13 mouse cellular contexts compared by ENCODE assay signal in the genomic region with DNA sequence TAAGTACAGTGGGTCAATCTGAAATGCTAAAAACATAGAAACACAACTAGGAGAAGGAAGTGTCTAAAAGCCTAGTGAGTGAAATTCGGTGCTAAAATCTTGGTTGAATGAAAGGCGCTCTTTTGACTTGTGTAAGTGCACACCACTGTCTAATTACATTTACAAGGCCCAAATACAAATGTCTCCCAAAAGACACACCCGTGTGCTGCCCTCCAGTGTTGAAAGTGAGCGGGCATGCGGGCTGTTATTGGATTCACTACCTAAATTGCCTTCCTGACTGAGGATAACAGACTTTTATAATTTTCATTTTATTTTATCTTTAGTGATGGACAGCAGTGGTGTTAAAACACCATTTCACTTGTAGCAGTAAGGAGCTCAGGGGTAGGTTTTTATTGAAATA.
A peak's percentile ranks its signal among the peaks of the same experiment; 100 is the strongest.
DNase-seq lines count a peak whose midpoint lies in the region; ATAC-seq and TF ChIP-seq lines count a peak whose summit lies in the region.
"Had no signal": no experiment of that assay in that cellular context is flagged by ENCODE, and none has a peak within 500 bp of the region (broad histone marks: within the 10 kb centered on the region; RNA-seq: fewer than 3 reads in every experiment).

No protein-coding gene starts in this region.

- H3K27me3 ChIP-seq in midbrain, postnatal 0 days (ENCODE audit: insufficient read depth, low read length): no peaks in the 10 kb centered on the region
- H3K27me3 ChIP-seq in midbrain, embryonic 10.5 days (ENCODE audit: low read depth, poor library complexity, severe bottlenecking): no peaks in the 10 kb centered on the region
- H3K27me3 ChIP-seq in liver, postnatal 0 days (ENCODE audit: insufficient read depth, low read length): no peaks in the 10 kb centered on the region
- H3K27me3 ChIP-seq: neural tube, embryonic 13.5 days had no signal

- H3K36me3 ChIP-seq in midbrain, postnatal 0 days (ENCODE audit: insufficient read depth, low read length): no peaks in the 10 kb centered on the region
- no peaks in the 10 kb centered on the region for H3K36me3 ChIP-seq in midbrain, embryonic 10.5 days
- H3K36me3 ChIP-seq in liver, postnatal 0 days (replicated peaks; ENCODE audit: insufficient read depth, low read length): no peaks in the 10 kb centered on the region
- H3K36me3 ChIP-seq: neural tube, embryonic 13.5 days had no signal

- H3K4me2 ChIP-seq in midbrain, postnatal 0 days (ENCODE audit: low read depth, low read length, poor library complexity, severe bottlenecking): no peak overlapping the region
- no peak overlapping the region for H3K4me2 ChIP-seq in liver, postnatal 0 days (ENCODE audit: low read depth, low read length)

- ATAC-seq in midbrain, postnatal 0 days (ENCODE audit: low FRiP score): no peak
- ATAC-seq in liver, postnatal 0 days: no peak

- no peaks in the 10 kb centered on the region for H3K4me1 ChIP-seq in midbrain, postnatal 0 days (ENCODE audit: insufficient read depth, low read length)
- peaks cover 30% of the 10 kb centered on the region for H3K4me1 ChIP-seq in midbrain, embryonic 10.5 days
- H3K4me1 ChIP-seq in liver, postnatal 0 days (ENCODE audit: insufficient read depth): no peaks in the 10 kb centered on the region

- no peak overlapping the region for H3K4me3 ChIP-seq in gastrocnemius, adult 2 months
- no peak overlapping the region for H3K4me3 ChIP-seq in midbrain, postnatal 0 days (ENCODE audit: low read depth, low read length)
- no peak overlapping the region for H3K4me3 ChIP-seq in midbrain, embryonic 10.5 days
- H3K4me3 ChIP-seq in liver, postnatal 0 days (ENCODE audit: low read depth, low read length): no peak overlapping the region
- H3K4me3 ChIP-seq: neural tube, embryonic 13.5 days had no signal

- intact Hi-C loops in gastrocnemius, adult 2 months (cut with DNase I): no loop called here

- H3K9ac ChIP-seq in midbrain, postnatal 0 days (replicated peaks; ENCODE audit: low read length, poor library complexity, severe bottlenecking): no peak overlapping the region
- no peak overlapping the region for H3K9ac ChIP-seq in liver, postnatal 0 days (replicated peaks)
- H3K9ac ChIP-seq: hindbrain, embryonic 14.5 days; neural tube, embryonic 13.5 days had no signal

- 77% methylated on average over 5 of the region's 5 CpGs for WGBS in midbrain, postnatal 0 days
- WGBS in midbrain, embryonic 10.5 days: 80% methylated on average over 5 of the region's 5 CpGs
- 75% methylated on average over 5 of the region's 5 CpGs for WGBS in liver, postnatal 0 days (ENCODE audit: insufficient replicate concordance)

- TF ChIP-seq CTCF in gastrocnemius, adult 2 months (IDR thresholded peaks at IDR 0.05): peak; percentile 54
- peak; percentile 58 for TF ChIP-seq CTCF in midbrain, postnatal 0 days (IDR thresholded peaks at IDR 0.05)
- TF ChIP-seq CTCF in liver, postnatal 0 days (IDR thresholded peaks at IDR 0.05; ENCODE audit: low read depth): no peak

- H3K27ac ChIP-seq in gastrocnemius, adult 2 months: no peak overlapping the region
- no peak overlapping the region for H3K27ac ChIP-seq in midbrain, postnatal 0 days (ENCODE audit: low read depth, low read length)
- no peak overlapping the region for H3K27ac ChIP-seq in midbrain, embryonic 10.5 days (replicated peaks)
- no peak overlapping the region for H3K27ac ChIP-seq in liver, postnatal 0 days (ENCODE audit: low read depth)
- H3K27ac ChIP-seq: macrophage; neural tube, embryonic 13.5 days had no signal

- DNase-seq in gastrocnemius, adult 2 months: no peak
- no peak for DNase-seq in gastrocnemius, postnatal 4 days (ENCODE audit: low spot score in 2 of 2)
- no peak for DNase-seq in midbrain, postnatal 0 days (ENCODE audit: low spot score)
- no peak for DNase-seq in midbrain, embryonic 10.5 days (ENCODE audit: low spot score)
- DNase-seq in cerebellum, adult 18-20 months: peak; percentile 44 to 45
- peak; percentile 53 to 63 for DNase-seq in layer of hippocampus, postnatal 10 days (ENCODE audit: low spot score in 2 of 2)
- no peak for DNase-seq in liver, postnatal 0 days
- DNase-seq: heart, adult 11 months; liver; thymus, postnatal 14 days had no signal

- no peak for TF ChIP-seq EP300 in liver, postnatal 0 days (IDR thresholded peaks at IDR 0.05; ENCODE audit: low read depth)

- H3K9me3 ChIP-seq in midbrain, postnatal 0 days (ENCODE audit: low read length): no peaks in the 10 kb centered on the region
- no peaks in the 10 kb centered on the region for H3K9me3 ChIP-seq in midbrain, embryonic 10.5 days (replicated peaks)
- H3K9me3 ChIP-seq in liver, postnatal 0 days (ENCODE audit: low read length): no peaks in the 10 kb centered on the region
- H3K9me3 ChIP-seq: neural tube, embryonic 13.5 days had no signal

Comparison
In these comparisons a context has a peak if more than half of its experiments do, and no peak if none do; other contexts are left out.
1. DNase-seq: peak in cerebellum, adult 18-20 months (2 of 2) and layer of hippocampus, postnatal 10 days (2 of 2); none in gastrocnemius, adult 2 months (single experiment), gastrocnemius, postnatal 4 days (0 of 2), midbrain, postnatal 0 days (single experiment), midbrain, embryonic 10.5 days (single experiment) and liver, postnatal 0 days (single experiment).